Mouse (Mus musculus): Measurements from ENCODE around the gene Gm28171.
"Not testable (repeated sequence)": the region's sequence is repeated elsewhere in the genome, so short reads cannot be mapped to it uniquely, and the experiment has no call there.

The Gm28171 gene

GRCm38 (mm10) chrY:5793095-5793494, at the start of gene Gm28171:
Gene Gm28171, plus strand, starts transcription at chrY:5793395.
- DNase-seq (ENCODE audit: inconsistent age in 2 of 2, low spot score in 1 of 2): not testable (repeated sequence)

All from adrenal gland, adult (tissue).